ENCODE assay signal across 7 mouse cellular contexts in the genomic region with DNA sequence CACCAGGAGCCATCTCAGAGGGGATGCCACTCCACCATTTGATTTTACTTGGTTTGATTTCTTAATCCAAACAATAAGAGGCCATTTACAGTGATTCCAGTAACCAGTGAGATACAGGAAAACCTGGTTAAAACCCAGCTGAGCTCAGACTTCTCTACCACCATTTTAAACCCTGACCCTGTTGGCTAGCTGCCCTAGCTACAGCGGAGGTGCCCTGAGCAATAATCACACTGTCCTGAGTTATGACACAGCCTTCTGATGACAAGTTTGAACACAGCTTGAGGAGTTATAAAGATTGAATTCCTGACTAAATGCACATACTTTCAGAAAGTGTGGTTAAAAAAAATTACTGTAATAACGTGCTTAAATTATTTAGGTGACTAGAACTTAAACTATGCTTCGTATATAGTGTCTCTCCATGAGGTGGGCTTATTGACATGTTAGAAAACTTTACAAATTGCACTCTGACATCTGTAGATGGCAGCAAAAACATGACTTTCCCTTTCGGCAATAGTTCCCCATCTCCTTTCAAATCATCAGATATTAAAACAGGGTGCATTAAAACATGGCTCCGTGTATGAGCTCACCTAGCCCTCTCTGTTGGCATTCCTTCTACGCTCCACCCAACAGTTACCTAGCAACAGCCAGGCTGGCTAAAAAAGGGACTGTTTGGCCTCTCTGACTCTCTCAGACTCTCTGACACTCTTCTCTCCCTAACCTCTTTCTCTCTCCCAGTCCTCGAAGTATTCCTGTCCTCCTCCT. TPM values are rescaled to one million over a fixed set of nuclear protein-coding genes. Genes with fewer than 3 reads are reported as not detected.
A peak's percentile ranks its signal among the peaks of the same experiment; 100 is the strongest.
DNase-seq lines count a peak whose midpoint lies in the region; ATAC-seq lines count a peak whose summit lies in the region.

No protein-coding gene starts in this region.

- H3K36me3 ChIP-seq in intestine, embryonic 15.5 days: no peaks in the 10 kb centered on the region
- no peaks in the 10 kb centered on the region for H3K36me3 ChIP-seq in intestine, embryonic 16.5 days (ENCODE audit: control insufficient read depth, insufficient read depth, low read length)
- no peaks in the 10 kb centered on the region for H3K36me3 ChIP-seq in stomach, embryonic 15.5 days

- ATAC-seq in intestine, embryonic 15.5 days: peak; percentile 36; the same call in 1 of the 2 replicates
- no peak; the same call in 1 of the 2 replicates for ATAC-seq in intestine, embryonic 16.5 days
- ATAC-seq in stomach, embryonic 15.5 days (ENCODE audit: insufficient read depth, low FRiP score, low read depth): peak; percentile 65; the same call in 1 of the 2 replicates

- no peak overlapping the region for H3K9ac ChIP-seq in intestine, embryonic 15.5 days
- no peak overlapping the region for H3K9ac ChIP-seq in intestine, embryonic 16.5 days (ENCODE audit: low read depth, low read length)
- no peak overlapping the region for H3K9ac ChIP-seq in stomach, embryonic 15.5 days

- no peak overlapping the region for H3K4me3 ChIP-seq in intestine, embryonic 15.5 days (replicated peaks)
- H3K4me3 ChIP-seq in intestine, embryonic 16.5 days (ENCODE audit: low read length): no peak overlapping the region
- H3K4me3 ChIP-seq in stomach, embryonic 15.5 days (replicated peaks): no peak overlapping the region

- no peak overlapping the region for H3K4me2 ChIP-seq in intestine, embryonic 15.5 days (replicated peaks)
- no peak overlapping the region for H3K4me2 ChIP-seq in intestine, embryonic 16.5 days (ENCODE audit: low read depth, low read length)
- no peak overlapping the region for H3K4me2 ChIP-seq in stomach, embryonic 15.5 days

- no peaks in the 10 kb centered on the region for H3K4me1 ChIP-seq in intestine, embryonic 15.5 days (replicated peaks)
- no peaks in the 10 kb centered on the region; the same call in 1 of the 2 replicates for H3K4me1 ChIP-seq in intestine, embryonic 16.5 days (ENCODE audit: control insufficient read depth, insufficient read depth, low read length)
- H3K4me1 ChIP-seq in stomach, embryonic 15.5 days: no peaks in the 10 kb centered on the region

- intact Hi-C loops in left cerebral cortex, postnatal 4 days (cut with DNase I): loop anchor here (10.0 kb wide), 2 partner anchors 525 to 605 kb away; no protein-coding TSS in a partner anchor

- no peak overlapping the region for H3K27ac ChIP-seq in intestine, embryonic 15.5 days
- H3K27ac ChIP-seq in intestine, embryonic 16.5 days (ENCODE audit: low read length): no peak overlapping the region
- H3K27ac ChIP-seq in stomach, embryonic 15.5 days: peak overlapping the region; percentile 65

- 63% methylated on average over 7 of the region's 7 CpGs for WGBS in intestine, embryonic 15.5 days
- 54% methylated on average over 7 of the region's 7 CpGs for WGBS in intestine, embryonic 16.5 days
- WGBS in stomach, embryonic 15.5 days: 41% methylated on average over 7 of the region's 7 CpGs

- DNase-seq in adrenal gland, postnatal 14 days: peak; percentile 36
- peak; percentile 21 for DNase-seq in fat pad, adult 2 months (ENCODE audit: extremely low read depth, low read depth, low spot score)
- peak; percentile 69 to 75 for DNase-seq in kidney, postnatal 36 days
- DNase-seq in left cerebral cortex, postnatal 4 days: no peak

- no peaks in the 10 kb centered on the region for H3K27me3 ChIP-seq in intestine, embryonic 15.5 days (replicated peaks)
- H3K27me3 ChIP-seq in intestine, embryonic 16.5 days (replicated peaks; ENCODE audit: control insufficient read depth, insufficient read depth, low read length): no peaks in the 10 kb centered on the region
- H3K27me3 ChIP-seq in stomach, embryonic 15.5 days (replicated peaks): no peaks in the 10 kb centered on the region

- H3K9me3 ChIP-seq in intestine, embryonic 15.5 days: no peaks in the 10 kb centered on the region
- H3K9me3 ChIP-seq in intestine, embryonic 16.5 days (ENCODE audit: control insufficient read depth, low read length): no peaks in the 10 kb centered on the region
- H3K9me3 ChIP-seq in stomach, embryonic 15.5 days: no peaks in the 10 kb centered on the region

RNA-seq across cellular contexts. Expression of gene Gm11099, which starts 29.1 kb away (rescaled TPM):
- polyA plus RNA-seq in intestine, embryonic 15.5 days (2015; fragmentation: Nextera tagmentation; extraction: Ambion mirVana): not detected in 2 replicates
- polyA plus RNA-seq in intestine, embryonic 16.5 days (2015; fragmentation: Nextera tagmentation; extraction: Ambion mirVana): not detected in 2 replicates
- total RNA-seq in adrenal gland, postnatal 14 days (2021): not detected in 2 replicates
- polyA plus RNA-seq in stomach, embryonic 15.5 days (2015; fragmentation: Nextera tagmentation; extraction: Ambion mirVana): not detected in 2 replicates
- not detected for total RNA-seq in left cerebral cortex, postnatal 4 days (2021)
